Mouse (Mus musculus) cerebellum, adult 9-11 months (tissue): Measurements from ENCODE around the gene Crtac1.

ENCODE experiments used
- DNase-seq: peaks from one replicate; pipeline ENCODE4 v3.0.0; 2022

Gene Crtac1

GRCm38 (mm10) chr19:42272003-42272963 lies 159.3 kb downstream of the Crtac1 start:
- peak; percentile 85 for DNase-seq

- no peak for DNase-seq
Observed at GRCm38 (mm10) chr19:42271182-42271581, 160.4 kb downstream of the Crtac1 start.

- peak; percentile 80 for DNase-seq
Observed at GRCm38 (mm10) chr19:42270119-42270518, 161.5 kb downstream of the Crtac1 start.

DNA sequence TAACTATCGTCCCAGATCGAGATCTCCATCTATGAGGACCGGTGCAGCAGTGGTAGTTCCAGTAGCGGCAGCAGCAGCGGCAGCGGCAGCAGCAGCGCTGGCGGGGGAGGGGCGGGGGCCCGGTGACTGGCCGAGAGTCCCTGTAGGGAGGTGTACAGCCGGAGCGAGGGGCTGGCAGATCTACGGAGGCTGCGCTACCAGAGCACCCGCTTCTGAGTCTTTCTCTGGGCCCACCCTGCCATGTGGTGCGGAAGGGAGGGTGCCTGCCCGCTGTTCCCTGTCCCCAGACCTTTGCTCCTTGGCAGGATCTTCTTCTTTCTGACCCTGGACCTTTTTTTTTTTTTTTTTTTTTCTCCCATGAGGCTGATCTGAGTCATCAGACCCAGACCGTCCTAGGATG lies 163.2 kb downstream of the Crtac1 start:
- DNase-seq, result no peak

DNA sequence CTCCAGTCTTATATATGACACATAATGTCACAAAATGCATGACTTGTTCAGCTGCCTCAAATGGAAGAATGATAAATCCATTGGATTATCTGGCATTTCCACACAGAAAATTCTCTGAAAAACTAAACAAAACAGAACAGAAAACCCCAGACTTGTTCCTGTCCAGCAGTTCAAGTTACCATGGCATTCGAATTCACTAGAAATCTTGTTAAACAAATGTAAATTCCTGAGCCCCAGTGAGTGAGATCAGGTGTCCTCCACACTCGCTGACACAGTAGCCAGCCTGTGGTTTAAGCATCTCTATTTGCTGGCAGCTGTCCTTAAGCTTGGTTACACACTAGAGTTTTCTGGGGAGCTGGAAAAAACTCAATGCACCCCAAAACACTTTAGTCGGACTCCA lies 168.1 kb downstream of the Crtac1 start:
- no peak for DNase-seq

- no peak for DNase-seq
Observed at GRCm38 (mm10) chr19:42260486-42260885, 171.1 kb downstream of the Crtac1 start.

DNA sequence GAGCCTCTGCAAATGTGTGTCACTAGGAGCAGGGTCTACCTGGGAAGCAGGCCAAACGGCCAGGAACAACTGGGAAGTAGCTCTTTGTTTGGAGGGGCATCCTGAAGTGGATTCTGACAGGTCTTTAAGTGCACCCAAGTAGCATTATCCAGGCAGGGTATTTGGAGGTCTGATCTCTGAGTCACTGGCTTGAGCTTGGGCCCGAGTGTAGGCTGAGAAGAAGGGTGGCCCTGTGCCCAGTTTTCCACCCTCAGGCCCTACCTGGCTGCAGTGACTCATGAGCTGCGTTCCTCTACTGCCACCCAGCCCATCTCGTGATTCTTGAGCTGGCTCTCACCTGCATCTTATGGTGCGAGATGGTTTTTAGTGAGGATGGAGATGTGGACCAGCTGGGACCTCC lies 173.0 kb downstream of the Crtac1 start:
- DNase-seq, result peak; percentile 88

GRCm38 (mm10) chr19:42258031-42258430 lies 173.6 kb downstream of the Crtac1 start:
- peak; percentile 86 for DNase-seq

GRCm38 (mm10) chr19:42257241-42257635 lies 174.3 kb downstream of the Crtac1 start:
- DNase-seq, result no peak

DNA sequence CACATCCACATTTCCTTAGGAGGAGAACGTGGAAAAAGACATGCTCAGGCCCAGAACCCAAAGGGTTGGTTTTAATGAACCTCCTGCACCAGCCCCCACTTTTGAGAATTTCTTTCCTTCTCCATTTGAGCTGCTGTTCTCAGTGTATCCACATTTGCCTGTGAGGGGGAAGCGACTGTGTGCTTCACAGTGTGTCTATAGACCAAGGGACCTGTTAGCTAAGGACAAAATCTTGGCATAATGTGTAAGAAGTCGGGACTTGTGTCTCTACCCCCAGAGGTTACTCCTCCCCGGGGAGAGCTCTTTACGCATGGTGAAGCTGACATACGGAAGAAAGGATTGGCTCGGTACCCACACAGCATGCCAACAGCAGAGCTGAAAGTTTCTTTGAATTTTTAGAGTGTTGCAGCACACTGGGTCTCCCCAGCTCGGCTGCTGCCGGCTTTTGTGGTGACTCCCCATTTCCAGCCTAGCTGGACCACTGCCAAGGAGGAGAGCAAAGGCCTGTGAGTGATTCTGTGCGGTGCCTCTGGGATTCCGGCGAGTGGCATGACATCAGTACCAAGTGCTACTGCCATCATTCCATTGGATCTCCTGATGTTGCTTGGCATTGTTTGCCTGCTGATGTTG lies 174.9 kb downstream of the Crtac1 start:
- peak; percentile 86 for DNase-seq

DNA sequence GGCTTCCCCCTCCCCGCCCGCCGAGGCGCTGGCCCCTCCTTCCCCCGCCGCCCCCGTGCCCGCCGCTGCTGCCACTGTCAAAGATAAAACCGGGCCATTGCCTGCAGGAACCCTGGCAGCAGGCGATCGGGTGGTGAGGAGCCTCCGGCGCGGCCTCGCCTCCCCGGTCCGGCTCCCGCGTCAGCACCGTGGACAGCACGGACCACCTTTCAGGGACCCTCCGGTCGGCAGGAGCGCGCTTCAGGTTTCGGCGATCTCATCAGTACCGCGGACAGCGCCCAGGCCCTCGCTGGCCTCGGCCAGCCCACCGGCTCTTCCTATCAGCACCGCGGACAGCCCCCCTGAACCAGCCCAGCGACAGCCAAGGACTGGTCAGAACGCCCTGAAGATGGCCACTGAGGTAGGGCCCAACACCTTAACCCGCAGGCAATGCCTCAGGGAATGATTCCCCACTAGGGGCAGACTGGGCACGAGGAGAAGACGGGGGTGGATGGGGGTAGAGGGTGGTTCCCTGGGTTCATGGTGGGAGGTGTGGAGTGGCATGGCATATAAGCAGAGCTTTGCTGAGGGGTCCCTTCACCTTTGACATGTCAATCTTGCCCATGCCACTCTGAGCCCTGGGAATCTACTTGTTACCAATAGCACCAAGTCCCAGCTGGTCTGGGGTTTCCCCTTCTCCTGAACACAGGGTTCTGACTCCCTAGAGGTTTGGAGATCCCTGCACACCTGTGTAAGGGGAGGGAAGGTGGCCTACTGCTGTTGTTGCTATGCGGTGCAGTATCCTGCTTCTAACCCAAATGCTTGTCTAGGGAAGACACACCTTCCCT lies 175.6 kb downstream of the Crtac1 start:
- DNase-seq, result peak; percentile 83

DNA sequence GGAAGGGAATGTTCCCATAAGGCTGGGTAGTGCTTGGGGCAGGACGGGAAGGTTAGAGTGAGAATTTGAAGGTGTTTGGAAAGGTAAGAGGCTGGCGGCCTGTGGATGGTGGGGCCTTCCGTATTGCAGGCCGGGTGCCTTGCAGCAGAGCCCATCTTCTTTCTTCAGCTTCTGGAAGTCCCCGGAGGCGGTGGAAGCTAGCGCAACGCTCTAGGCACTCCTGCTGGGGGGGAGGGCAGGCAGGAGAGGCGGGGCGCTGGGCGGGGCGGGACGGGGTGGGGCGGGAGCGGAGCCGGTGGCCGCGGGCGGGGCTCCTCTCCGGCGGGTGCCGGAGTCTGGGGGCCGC lies 176.2 kb downstream of the Crtac1 start:
- DNase-seq, result peak; percentile 74

DNA sequence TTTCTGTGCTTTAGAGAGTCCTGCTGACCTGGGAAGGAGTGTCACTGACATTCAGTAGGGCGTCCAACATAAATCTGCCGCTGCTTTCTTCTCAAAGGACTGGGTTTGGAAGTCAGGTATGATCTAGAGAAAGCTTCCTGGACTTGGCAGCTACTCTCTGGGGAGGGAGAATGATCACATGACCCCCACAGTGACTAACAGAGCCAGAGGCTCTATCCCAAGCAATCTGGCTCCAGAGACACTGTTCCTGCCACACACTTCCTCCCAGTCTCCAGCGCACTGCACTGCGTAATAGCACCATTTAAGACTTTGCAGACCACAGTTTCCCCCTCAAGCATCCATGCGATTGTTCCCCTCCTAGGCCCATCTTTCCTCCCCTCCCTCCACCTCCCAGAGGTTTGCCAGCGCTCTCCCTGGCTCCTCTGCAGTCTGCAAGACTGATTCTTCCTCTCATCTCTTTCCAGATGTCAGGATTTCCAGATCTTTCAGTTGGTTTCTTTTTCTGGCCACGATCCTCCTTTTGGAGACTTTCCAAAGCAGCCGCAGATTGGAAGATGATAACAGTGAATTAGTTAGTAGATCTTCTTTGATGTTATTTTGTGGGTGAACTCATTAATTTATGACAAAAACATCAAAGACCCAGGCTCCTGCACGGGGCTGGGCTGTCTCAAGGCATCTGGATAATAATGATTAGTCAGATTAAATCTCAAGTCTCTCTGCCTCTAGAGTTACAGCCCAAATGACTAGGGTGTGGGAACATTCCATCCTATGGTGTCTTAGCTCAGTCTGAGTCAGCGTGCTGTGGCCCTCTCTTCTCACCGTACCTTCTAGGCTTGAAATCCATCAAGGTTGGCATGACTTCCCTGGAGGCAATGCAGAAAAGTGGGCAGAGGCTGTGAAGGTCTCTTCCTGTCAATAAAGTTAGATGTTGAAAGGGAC lies 181.3 kb downstream of the Crtac1 start:
- DNase-seq, result no peak

- no peak for DNase-seq
Observed at GRCm38 (mm10) chr19:42247519-42247918, 184.1 kb downstream of the Crtac1 start, which contains the start of gene Golga7b. Golga7b (plus strand) TSS chr19:42247574.

DNA sequence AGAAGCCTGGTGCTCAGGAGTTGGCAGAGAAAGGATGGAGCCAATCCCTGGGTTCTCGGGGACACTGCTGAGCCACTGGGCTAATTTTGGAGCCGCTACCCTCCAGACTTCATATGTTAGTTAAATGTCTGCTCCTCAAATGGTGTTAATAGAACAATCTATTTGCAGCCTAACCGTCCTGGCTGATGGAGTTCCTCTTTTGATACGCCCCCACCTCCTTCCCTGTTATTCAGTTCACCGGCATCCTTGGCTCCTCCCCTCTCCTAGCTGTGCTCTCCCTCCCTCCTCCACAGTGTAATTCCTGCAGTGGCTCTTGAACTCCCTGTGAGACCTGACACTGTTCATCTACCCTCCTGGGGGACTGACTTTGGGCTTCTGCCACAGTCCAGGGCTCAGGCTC lies 185.0 kb downstream of the Crtac1 start:
- no peak for DNase-seq

- DNase-seq, result no peak
Observed at GRCm38 (mm10) chr19:42243401-42243800, 188.2 kb downstream of the Crtac1 start.

DNA sequence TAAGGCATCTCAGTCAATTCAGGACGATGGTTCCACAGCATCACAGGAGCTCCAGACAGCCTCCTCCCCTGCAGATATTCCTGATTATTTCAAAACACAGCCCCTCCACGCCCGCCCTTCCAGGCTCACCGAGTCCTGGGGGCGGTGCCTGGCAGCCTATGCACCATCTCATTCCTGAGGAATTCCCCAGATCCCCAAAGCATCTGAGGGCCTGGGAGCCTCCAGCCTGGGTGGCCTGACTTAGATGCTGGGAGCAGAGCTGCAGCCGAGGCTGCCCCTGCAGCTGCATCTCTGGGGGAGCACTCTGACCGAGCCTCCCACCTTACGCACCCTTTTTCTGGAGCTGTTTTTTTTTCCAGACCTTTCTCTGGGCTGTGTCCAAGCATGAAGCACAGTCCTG lies 190.7 kb downstream of the Crtac1 start:
- no peak for DNase-seq

GRCm38 (mm10) chr19:42238341-42238715 lies 193.3 kb downstream of the Crtac1 start:
- DNase-seq, result no peak

DNA sequence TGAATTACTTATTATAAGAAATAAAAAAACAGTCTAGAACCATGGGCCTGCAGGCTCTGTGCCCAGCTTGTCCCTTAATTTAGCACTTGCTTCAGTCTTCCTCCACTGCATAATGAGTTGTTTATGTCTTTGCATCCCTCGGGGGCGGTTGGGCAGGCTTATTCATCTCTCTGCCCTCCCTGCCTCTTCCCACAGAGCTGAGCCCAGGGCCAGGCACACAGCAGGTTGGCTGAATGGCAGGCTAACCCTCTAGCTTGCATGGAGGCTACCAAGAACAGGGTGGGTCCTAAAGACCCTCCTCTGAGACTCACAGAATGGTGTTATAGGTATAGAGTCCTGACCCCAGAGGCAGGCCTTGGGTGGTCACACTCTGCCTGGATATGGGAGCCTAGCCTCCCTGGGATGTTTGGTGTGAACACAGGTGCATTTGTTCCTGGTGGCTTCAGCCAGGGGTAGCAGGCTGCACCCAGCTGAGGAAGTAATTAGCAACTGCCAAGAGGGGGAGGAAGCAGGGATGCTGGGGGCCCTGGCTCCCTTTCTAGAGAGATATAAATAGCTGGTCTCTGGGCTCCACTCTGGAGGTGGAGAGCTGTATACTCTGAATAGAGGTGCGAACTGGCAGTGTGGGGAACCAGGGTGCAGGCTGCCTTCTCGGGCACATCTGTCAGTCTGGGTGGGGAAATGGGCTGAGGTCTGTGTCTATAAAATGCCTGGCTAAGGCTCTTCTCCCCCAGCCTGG lies 193.8 kb downstream of the Crtac1 start:
- no peak for DNase-seq
